Mouse (Mus musculus) midbrain, embryonic 12.5 days (tissue): ENCODE measurements around the gene Kirrel3. TPM values are rescaled to one million over a fixed set of nuclear protein-coding genes. Genes with fewer than 3 reads are reported as not detected.
A peak's percentile ranks its signal among the peaks of the same experiment; 100 is the strongest.

ENCODE experiments used
- ATAC-seq: fragments of 200-750 bp; cut with Nextera tagmentation; 2 replicates; pipeline ENCODE4 v1.8.0; 2017; ENCODE audit warnings: low read depth, moderate TSS enrichment, moderate library complexity; ENCODE audit not compliant: low FRiP score
- H3K27ac ChIP-seq: fragments of 300-500 bp; sonication (generic); replicated peaks from 2 replicates; pipeline ENCODE4 v1.5.1; 2016; ENCODE audit warnings: mild to moderate bottlenecking
- H3K27me3 ChIP-seq: fragments of 300-500 bp; sonication (generic); 2 replicates; pipeline ENCODE4 v1.6.1; 2016; ENCODE audit warnings: mild to moderate bottlenecking
- H3K36me3 ChIP-seq: fragments of 300-500 bp; sonication (generic); 2 replicates; pipeline ENCODE4 v1.6.1; 2016
- H3K4me1 ChIP-seq: fragments of 300-500 bp; sonication (generic); 2 replicates; pipeline ENCODE4 v1.6.1; 2016
- H3K4me2 ChIP-seq: fragments of 300-500 bp; sonication (generic); replicated peaks from 2 replicates; pipeline ENCODE4 v1.6.1; 2016; ENCODE audit warnings: mild to moderate bottlenecking, moderate library complexity
- H3K4me3 ChIP-seq: fragments of 300-500 bp; sonication (generic); 2 replicates; pipeline ENCODE4 v1.5.1; 2016; ENCODE audit warnings: mild to moderate bottlenecking
- H3K9ac ChIP-seq: fragments of 300-500 bp; sonication (generic); replicated peaks from 2 replicates; pipeline ENCODE4 v1.6.1; 2016; ENCODE audit warnings: mild to moderate bottlenecking, moderate library complexity
- H3K9me3 ChIP-seq: fragments of 300-500 bp; sonication (generic); 2 replicates; pipeline ENCODE4 v1.6.1; 2016; ENCODE audit warnings: mild to moderate bottlenecking
- WGBS: fragments of 180-500 bp; shearing (Covaris S2); methylation state at CpG from one replicate; pipeline ENCODE4 v1.1.7; 2016; 5-methylcytosine and 5-hydroxymethylcytosine counted together
- polyA plus RNA-seq: library from polyadenylated mRNA; unstranded; fragments of >200 nt; fragmentation: Nextera tagmentation; extraction: Ambion mirVana; gene quantifications from 2 replicates; pipeline ENCODE4 v1.2.1, GENCODE M21; 2016

Gene Kirrel3
- polyA plus RNA-seq, 1 experiment from 2014 or later: 9.5 TPM

- WGBS: 7% methylated on average over 5 of the region's 5 CpGs
- no peaks in the 10 kb centered on the region for H3K36me3 ChIP-seq
- H3K9ac ChIP-seq: no peak overlapping the region
- no peak overlapping the region for H3K4me2 ChIP-seq
- 0 out of 2 replicates have a peak, but pooled peaks have one; percentile 16 for ATAC-seq
- 0 out of 2 replicates have a peak, but pooled peaks cover 6% of the 10 kb centered on the region for H3K27me3 ChIP-seq
- H3K4me1 ChIP-seq: no peaks in the 10 kb centered on the region
- H3K27ac ChIP-seq: no peak overlapping the region
- no peaks in the 10 kb centered on the region for H3K9me3 ChIP-seq
- H3K4me3 ChIP-seq: no peak overlapping the region
These were observed 427.3 kb downstream of the Kirrel3 start for GRCm38 (mm10) chr9:34912996-34913395.

GRCm38 (mm10) chr9:34918976-34919375 lies 433.3 kb downstream of the Kirrel3 start:
- ATAC-seq: no peak
- H3K27me3 ChIP-seq: no peaks in the 10 kb centered on the region
- no peak overlapping the region for H3K4me3 ChIP-seq
- 97% methylated on average over 5 of the region's 5 CpGs for WGBS
- no peak overlapping the region for H3K4me2 ChIP-seq
- no peaks in the 10 kb centered on the region for H3K36me3 ChIP-seq
- H3K4me1 ChIP-seq: peaks cover 9% of the 10 kb centered on the region
- H3K9ac ChIP-seq: no peak overlapping the region
- H3K9me3 ChIP-seq: no peaks in the 10 kb centered on the region
- no peak overlapping the region for H3K27ac ChIP-seq

GRCm38 (mm10) chr9:34920116-34920515 lies 434.4 kb downstream of the Kirrel3 start:
- H3K4me2 ChIP-seq: no peak overlapping the region
- no peaks in the 10 kb centered on the region for H3K36me3 ChIP-seq
- WGBS: 88% methylated on average over 3 of the region's 3 CpGs
- peaks cover 9% of the 10 kb centered on the region for H3K4me1 ChIP-seq
- H3K27ac ChIP-seq: no peak overlapping the region
- no peak overlapping the region for H3K4me3 ChIP-seq
- ATAC-seq: no peak
- no peaks in the 10 kb centered on the region for H3K27me3 ChIP-seq
- no peak overlapping the region for H3K9ac ChIP-seq
- no peaks in the 10 kb centered on the region for H3K9me3 ChIP-seq

GRCm38 (mm10) chr9:34921941-34922340 lies 436.2 kb downstream of the Kirrel3 start:
- Histone ChIP-seq H3K27ac (no peak overlapping the region), H3K27me3 (no peaks in the 10 kb centered on the region), H3K36me3 (no peaks in the 10 kb centered on the region), H3K4me3 (no peak overlapping the region), H3K9me3 (no peaks in the 10 kb centered on the region), H3K9ac (no peak overlapping the region), H3K4me1 (peaks cover 9% of the 10 kb centered on the region), H3K4me2 (no peak overlapping the region)
- WGBS: 80% methylated on average over 1 of the region's 1 CpGs
- ATAC-seq: peak; percentile 38; the same call in 1 of the 2 replicates

- Histone ChIP-seq H3K4me1 (peaks cover 9% of the 10 kb centered on the region), H3K4me2 (no peak overlapping the region), H3K36me3 (no peaks in the 10 kb centered on the region), H3K27me3 (no peaks in the 10 kb centered on the region), H3K9ac (no peak overlapping the region), H3K4me3 (no peak overlapping the region), H3K27ac (no peak overlapping the region), H3K9me3 (no peaks in the 10 kb centered on the region)
- 87% methylated on average over 6 of the region's 6 CpGs for WGBS
- ATAC-seq: no peak
These were observed 437.0 kb downstream of the Kirrel3 start for GRCm38 (mm10) chr9:34922716-34923115.

- Histone ChIP-seq H3K27me3 (no peaks in the 10 kb centered on the region), H3K4me3 (no peak overlapping the region), H3K9ac (no peak overlapping the region), H3K27ac (no peak overlapping the region), H3K4me1 (peaks cover 9% of the 10 kb centered on the region), H3K4me2 (no peak overlapping the region), H3K9me3 (no peaks in the 10 kb centered on the region), H3K36me3 (no peaks in the 10 kb centered on the region)
- WGBS: 63% methylated on average over 14 of the region's 14 CpGs
- no peak for ATAC-seq
These were observed 437.6 kb downstream of the Kirrel3 start for GRCm38 (mm10) chr9:34923134-34923931.

- no peak overlapping the region for H3K27ac ChIP-seq
- H3K4me2 ChIP-seq: no peak overlapping the region
- no peak overlapping the region for H3K4me3 ChIP-seq
- no peak for ATAC-seq
- H3K9ac ChIP-seq: no peak overlapping the region
- H3K27me3 ChIP-seq: no peaks in the 10 kb centered on the region
- peaks cover 9% of the 10 kb centered on the region for H3K4me1 ChIP-seq
- no peaks in the 10 kb centered on the region for H3K9me3 ChIP-seq
- WGBS: 81% methylated on average over 5 of the region's 5 CpGs
- no peaks in the 10 kb centered on the region for H3K36me3 ChIP-seq
These were observed 439.9 kb downstream of the Kirrel3 start for GRCm38 (mm10) chr9:34925616-34926015.

GRCm38 (mm10) chr9:34930371-34930770 lies 444.7 kb downstream of the Kirrel3 start:
- Histone ChIP-seq H3K4me1 (no peaks in the 10 kb centered on the region), H3K4me3 (no peak overlapping the region), H3K9ac (no peak overlapping the region), H3K9me3 (no peaks in the 10 kb centered on the region), H3K27me3 (no peaks in the 10 kb centered on the region), H3K27ac (no peak overlapping the region), H3K4me2 (no peak overlapping the region), H3K36me3 (no peaks in the 10 kb centered on the region)
- WGBS: 67% methylated on average over 1 of the region's 1 CpGs
- ATAC-seq: no peak

- no peak overlapping the region for H3K4me3 ChIP-seq
- no peak for ATAC-seq
- H3K36me3 ChIP-seq: no peaks in the 10 kb centered on the region
- no peak overlapping the region for H3K4me2 ChIP-seq
- no peaks in the 10 kb centered on the region for H3K27me3 ChIP-seq
- no peak overlapping the region for H3K27ac ChIP-seq
- H3K4me1 ChIP-seq: no peaks in the 10 kb centered on the region
- 89% methylated on average over 5 of the region's 5 CpGs for WGBS
- no peaks in the 10 kb centered on the region for H3K9me3 ChIP-seq
- no peak overlapping the region for H3K9ac ChIP-seq
These were observed 452.4 kb downstream of the Kirrel3 start for GRCm38 (mm10) chr9:34938140-34938539.

GRCm38 (mm10) chr9:34939621-34940020 lies 453.9 kb downstream of the Kirrel3 start:
- ATAC-seq: no peak
- H3K27me3 ChIP-seq: no peaks in the 10 kb centered on the region
- H3K36me3 ChIP-seq: no peaks in the 10 kb centered on the region
- no peaks in the 10 kb centered on the region for H3K9me3 ChIP-seq
- no peak overlapping the region for H3K27ac ChIP-seq
- H3K9ac ChIP-seq: no peak overlapping the region
- no peaks in the 10 kb centered on the region for H3K4me1 ChIP-seq
- H3K4me3 ChIP-seq: no peak overlapping the region
- 95% methylated on average over 5 of the region's 5 CpGs for WGBS
- H3K4me2 ChIP-seq: no peak overlapping the region

- H3K27ac ChIP-seq: no peak overlapping the region
- H3K27me3 ChIP-seq: no peaks in the 10 kb centered on the region
- no peak overlapping the region for H3K9ac ChIP-seq
- no peak overlapping the region for H3K4me3 ChIP-seq
- no peaks in the 10 kb centered on the region for H3K9me3 ChIP-seq
- no peak for ATAC-seq
- 84% methylated on average over 6 of the region's 6 CpGs for WGBS
- H3K4me1 ChIP-seq: peaks cover 9% of the 10 kb centered on the region; the same call in 1 of the 2 replicates
- no peak overlapping the region for H3K4me2 ChIP-seq
- no peaks in the 10 kb centered on the region for H3K36me3 ChIP-seq
These were observed 456.6 kb downstream of the Kirrel3 start for GRCm38 (mm10) chr9:34942122-34942831.

- H3K4me3 ChIP-seq: no peak overlapping the region
- no peaks in the 10 kb centered on the region for H3K27me3 ChIP-seq
- peaks cover 12% of the 10 kb centered on the region; the same call in 1 of the 2 replicates for H3K4me1 ChIP-seq
- no peak overlapping the region for H3K27ac ChIP-seq
- H3K4me2 ChIP-seq: no peak overlapping the region
- no peaks in the 10 kb centered on the region for H3K9me3 ChIP-seq
- no peaks in the 10 kb centered on the region for H3K36me3 ChIP-seq
- no peak overlapping the region for H3K9ac ChIP-seq
- 81% methylated on average over 7 of the region's 7 CpGs for WGBS
- ATAC-seq: no peak
These were observed 457.3 kb downstream of the Kirrel3 start for GRCm38 (mm10) chr9:34942996-34943395.
